In the genomic region with DNA sequence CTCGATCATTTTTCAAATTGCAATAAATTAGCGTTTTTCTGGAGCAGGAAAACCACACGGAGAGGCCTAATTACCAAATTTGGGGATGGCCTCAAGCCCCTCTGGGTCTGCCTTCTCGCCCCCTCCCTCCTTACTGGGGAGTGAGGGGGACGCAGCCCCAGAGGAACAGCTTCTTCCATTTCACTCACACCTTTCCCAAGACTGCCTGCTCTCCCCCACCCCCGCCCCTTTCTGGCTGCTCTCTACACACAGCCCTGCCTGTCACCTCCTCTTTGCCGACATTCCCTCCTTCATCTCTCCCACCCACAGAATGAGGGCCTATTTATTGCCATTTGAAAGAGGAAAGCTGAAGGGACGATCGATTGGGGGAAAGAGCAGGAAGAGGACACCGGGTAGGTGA, we compare ENCODE assay signal across 10 mouse cellular contexts.
DNase-seq lines count a peak whose midpoint lies in the region; ATAC-seq lines count a peak whose summit lies in the region.
"Had no signal": no experiment of that assay in that cellular context is flagged by ENCODE, and none has a peak within 500 bp of the region (broad histone marks: within the 10 kb centered on the region; RNA-seq: fewer than 3 reads in every experiment).

No protein-coding gene starts in this region.

- H3K4me2 ChIP-seq in lung, embryonic 16.5 days (ENCODE audit: low read depth, low read length), result peak overlapping the region; percentile 33; the same call in 1 of the 2 replicates
- H3K4me2 ChIP-seq in forebrain, embryonic 13.5 days, result peak overlapping the region; percentile 44
- peak overlapping the region; percentile 33; the same call in 1 of the 2 replicates for H3K4me2 ChIP-seq in intestine, embryonic 14.5 days (ENCODE audit: low read length)
- H3K4me2 ChIP-seq in neural tube, embryonic 13.5 days, result peak overlapping the region; percentile 40

- no peak overlapping the region for H3K4me3 ChIP-seq in lung, embryonic 16.5 days (ENCODE audit: low read length)
- no peak overlapping the region for H3K4me3 ChIP-seq in forebrain, embryonic 13.5 days
- H3K4me3 ChIP-seq in intestine, embryonic 14.5 days (ENCODE audit: low read depth, low read length), result no peak overlapping the region
- no peak overlapping the region for H3K4me3 ChIP-seq in neural tube, embryonic 13.5 days
- H3K4me3 ChIP-seq: erythroblast, embryonic 14.5 days; heart, adult 2 months had no signal

- H3K9ac ChIP-seq in lung, embryonic 16.5 days (ENCODE audit: low read length), result no peak overlapping the region
- H3K9ac ChIP-seq in forebrain, embryonic 13.5 days, result no peak overlapping the region
- H3K9ac ChIP-seq in intestine, embryonic 14.5 days (ENCODE audit: low read length), result no peak overlapping the region
- no peak overlapping the region for H3K9ac ChIP-seq in neural tube, embryonic 13.5 days

- H3K36me3 ChIP-seq in lung, embryonic 16.5 days (ENCODE audit: control insufficient read depth, insufficient read depth, low read length), result no peaks in the 10 kb centered on the region
- no peaks in the 10 kb centered on the region for H3K36me3 ChIP-seq in forebrain, embryonic 13.5 days (ENCODE audit: poor library complexity, severe bottlenecking)
- H3K36me3 ChIP-seq in intestine, embryonic 14.5 days (ENCODE audit: control insufficient read depth, insufficient read depth, low read length), result no peaks in the 10 kb centered on the region
- no peaks in the 10 kb centered on the region for H3K36me3 ChIP-seq in neural tube, embryonic 13.5 days

- H3K9me3 ChIP-seq in lung, embryonic 16.5 days (ENCODE audit: control insufficient read depth, low read length), result no peaks in the 10 kb centered on the region
- no peaks in the 10 kb centered on the region for H3K9me3 ChIP-seq in forebrain, embryonic 13.5 days (replicated peaks)
- H3K9me3 ChIP-seq in intestine, embryonic 14.5 days (ENCODE audit: control insufficient read depth, low read length), result no peaks in the 10 kb centered on the region
- no peaks in the 10 kb centered on the region for H3K9me3 ChIP-seq in neural tube, embryonic 13.5 days

- H3K27me3 ChIP-seq in lung, embryonic 16.5 days (ENCODE audit: control insufficient read depth, insufficient read depth, low read depth, low read length), result no peaks in the 10 kb centered on the region; the same call in none of the 2 replicates
- peaks cover 29% of the 10 kb centered on the region; the same call in 1 of the 2 replicates for H3K27me3 ChIP-seq in forebrain, embryonic 13.5 days
- peaks cover 16% of the 10 kb centered on the region for H3K27me3 ChIP-seq in intestine, embryonic 14.5 days (replicated peaks; ENCODE audit: control insufficient read depth, insufficient read depth, low read length)
- H3K27me3 ChIP-seq in neural tube, embryonic 13.5 days, result peaks cover 84% of the 10 kb centered on the region

- 29% methylated on average over 9 of the region's 10 CpGs for WGBS in lung, embryonic 16.5 days
- 28% methylated on average over 10 of the region's 10 CpGs for WGBS in forebrain, embryonic 13.5 days
- 18% methylated on average over 9 of the region's 10 CpGs for WGBS in intestine, embryonic 14.5 days
- WGBS in neural tube, embryonic 13.5 days, result 29% methylated on average over 10 of the region's 10 CpGs

- peak overlapping the region; percentile 82 for H3K27ac ChIP-seq in lung, embryonic 16.5 days (ENCODE audit: low read length)
- H3K27ac ChIP-seq in forebrain, embryonic 13.5 days, result peak overlapping the region; percentile 91
- peak overlapping the region; percentile 77 for H3K27ac ChIP-seq in intestine, embryonic 14.5 days (ENCODE audit: low read depth)
- no peak overlapping the region; the same call in 1 of the 2 replicates for H3K27ac ChIP-seq in neural tube, embryonic 13.5 days (replicated peaks)
- H3K27ac ChIP-seq: heart, adult 2 months had no signal

- DNase-seq in lung, postnatal 14 days, result no peak
- no peak for DNase-seq in intestine, embryonic 14.5 days (ENCODE audit: low spot score)
- DNase-seq in adipocyte (ENCODE audit: low spot score), result no peak
- DNase-seq in right cerebral cortex, postnatal 4 days, result no peak
- DNase-seq: cerebellum, adult 11 months; heart, adult 2 months had no signal

- peak; percentile 88 for ATAC-seq in lung, embryonic 16.5 days (ENCODE audit: low read depth)
- ATAC-seq in forebrain, embryonic 13.5 days, result peak; percentile 62
- no peak for ATAC-seq in intestine, embryonic 14.5 days (replicated peaks; ENCODE audit: low FRiP score, low TSS enrichment, low read depth)
- peak; percentile 60 for ATAC-seq in neural tube, embryonic 13.5 days (ENCODE audit: low read depth)

- H3K4me1 ChIP-seq in lung, embryonic 16.5 days (replicated peaks; ENCODE audit: control insufficient read depth, insufficient read depth, low read length), result 0 out of 2 replicates have a peak, but pooled peaks cover 5% of the 10 kb centered on the region
- H3K4me1 ChIP-seq in forebrain, embryonic 13.5 days, result peaks cover 26% of the 10 kb centered on the region
- no peaks in the 10 kb centered on the region; the same call in 1 of the 2 replicates for H3K4me1 ChIP-seq in intestine, embryonic 14.5 days (replicated peaks; ENCODE audit: control insufficient read depth, insufficient read depth, low read length)
- peaks cover 13% of the 10 kb centered on the region for H3K4me1 ChIP-seq in neural tube, embryonic 13.5 days (replicated peaks)
